8 mouse cellular contexts compared by ENCODE assay signal in genomic region chr2:164071437-164071820, GRCm38 (mm10). TPM values are rescaled to one million over a fixed set of nuclear protein-coding genes. Genes with fewer than 3 reads are reported as not detected.
DNase-seq lines count a peak whose midpoint lies in the region; ATAC-seq and TF ChIP-seq lines count a peak whose summit lies in the region.
"Not testable (repeated sequence)": the region's sequence is repeated elsewhere in the genome, so short reads cannot be mapped to it uniquely, and the experiment has no call there.

No protein-coding gene starts in this region.

- ATAC-seq in forebrain, embryonic 12.5 days (ENCODE audit: low FRiP score); heart, embryonic 14.5 days (ENCODE audit: insufficient number of reproducible peaks, insufficient read depth, low FRiP score, low read depth); limb, embryonic 13.5 days (ENCODE audit: low FRiP score, low read depth); lung, postnatal 0 days: not testable (repeated sequence)
- ATAC-seq in intestine, embryonic 15.5 days = peak; percentile 0; the same call in 1 of the 2 replicates
- 0 out of 2 replicates have a peak, but pooled peaks have one; percentile 5 for ATAC-seq in neural tube, embryonic 11.5 days (ENCODE audit: insufficient read depth, low FRiP score, low TSS enrichment)

- not testable (repeated sequence) for TF ChIP-seq CTCF in lung, postnatal 0 days (IDR thresholded peaks at IDR 0.05); thymus, adult 2 months (IDR thresholded peaks at IDR 0.05; ENCODE audit: borderline replicate concordance, control insufficient read depth, extremely low read depth, insufficient read depth, low read length, poor library complexity)

- 0 out of 2 replicates have a peak overlapping the region, but pooled peaks have one; percentile 17 for H3K4me3 ChIP-seq in brown adipose tissue, adult 24 weeks (ENCODE audit: insufficient read depth, low read depth, low read length)
- H3K4me3 ChIP-seq in forebrain, embryonic 12.5 days (replicated peaks) = peak overlapping the region; percentile 98
- H3K4me3 ChIP-seq in heart, embryonic 14.5 days (ENCODE audit: control insufficient read depth in 1 of 2, insufficient read depth in 1 of 2, low read depth in 1 of 2, low read length in 2 of 2) = peak overlapping the region; percentile 13 to 97; a peak in 3 of 4 replicates
- H3K4me3 ChIP-seq in intestine, embryonic 15.5 days (replicated peaks); lung, postnatal 0 days (ENCODE audit: low read depth, low read length); neural tube, embryonic 11.5 days (ENCODE audit: low read depth, low read length): not testable (repeated sequence)
- peak overlapping the region; percentile 95 for H3K4me3 ChIP-seq in limb, embryonic 13.5 days
- H3K4me3 ChIP-seq in thymus, adult 2 months (ENCODE audit: control insufficient read depth, insufficient read depth, low read length) = peak overlapping the region; percentile 64

- not testable (repeated sequence) for H3K36me3 ChIP-seq in forebrain, embryonic 12.5 days (replicated peaks); intestine, embryonic 15.5 days; limb, embryonic 13.5 days; lung, postnatal 0 days (ENCODE audit: insufficient read depth, low read length); neural tube, embryonic 11.5 days (ENCODE audit: control insufficient read depth, insufficient read depth, low read length); thymus, adult 2 months (ENCODE audit: control insufficient read depth, insufficient read depth, low read length)
- peaks cover 11% of the 10 kb centered on the region for H3K36me3 ChIP-seq in heart, embryonic 14.5 days (ENCODE audit: control insufficient read depth, insufficient read depth, low read length)

- peaks cover 14% of the 10 kb centered on the region for H3K4me1 ChIP-seq in brown adipose tissue, adult 24 weeks (ENCODE audit: control insufficient read depth, insufficient read depth, insufficient read length, low read length)
- H3K4me1 ChIP-seq in forebrain, embryonic 12.5 days = peaks cover 28% of the 10 kb centered on the region
- peaks cover 8 to 24% of the 10 kb centered on the region in 2 experiments for H3K4me1 ChIP-seq in heart, embryonic 14.5 days (ENCODE audit: control insufficient read depth in 2 of 2, insufficient read depth in 2 of 2, low read length in 2 of 2)
- H3K4me1 ChIP-seq in intestine, embryonic 15.5 days (replicated peaks) = peaks cover 16% of the 10 kb centered on the region; the same call in 1 of the 2 replicates
- H3K4me1 ChIP-seq in limb, embryonic 13.5 days = peaks cover 39% of the 10 kb centered on the region
- peaks cover 22% of the 10 kb centered on the region; the same call in 1 of the 2 replicates for H3K4me1 ChIP-seq in lung, postnatal 0 days (ENCODE audit: insufficient read depth, low read depth, low read length)
- H3K4me1 ChIP-seq in neural tube, embryonic 11.5 days (ENCODE audit: control insufficient read depth, insufficient read depth, low read length) = peaks cover 12% of the 10 kb centered on the region
- H3K4me1 ChIP-seq in thymus, adult 2 months (replicated peaks; ENCODE audit: control insufficient read depth, insufficient read depth, low read length) = peaks cover 13% of the 10 kb centered on the region

- DNase-seq in lung, postnatal 0 days (ENCODE audit: low spot score); neural tube, embryonic 11.5 days (ENCODE audit: low spot score); thymus, adult 2 months: not testable (repeated sequence)

- not testable (repeated sequence) for H3K9me3 ChIP-seq in forebrain, embryonic 12.5 days; heart, embryonic 14.5 days (ENCODE audit: control insufficient read depth, low read length); intestine, embryonic 15.5 days; limb, embryonic 13.5 days; lung, postnatal 0 days (ENCODE audit: low read length); neural tube, embryonic 11.5 days (ENCODE audit: control insufficient read depth, low read length)

- H3K4me2 ChIP-seq in forebrain, embryonic 12.5 days = peak overlapping the region; percentile 91
- H3K4me2 ChIP-seq in heart, embryonic 14.5 days (ENCODE audit: low read length) = peak overlapping the region; percentile 93
- peak overlapping the region; percentile 89 for H3K4me2 ChIP-seq in intestine, embryonic 15.5 days (replicated peaks)
- peak overlapping the region; percentile 90 for H3K4me2 ChIP-seq in limb, embryonic 13.5 days (replicated peaks)
- H3K4me2 ChIP-seq in lung, postnatal 0 days (replicated peaks; ENCODE audit: low read depth, low read length) = peak overlapping the region; percentile 88; the same call in 1 of the 2 replicates
- peak overlapping the region; percentile 76; the same call in 1 of the 2 replicates for H3K4me2 ChIP-seq in neural tube, embryonic 11.5 days (ENCODE audit: low read depth)

- not testable (repeated sequence) for H3K27me3 ChIP-seq in forebrain, embryonic 12.5 days; heart, embryonic 14.5 days (ENCODE audit: control insufficient read depth, insufficient read depth, low read length); intestine, embryonic 15.5 days (replicated peaks); limb, embryonic 13.5 days; lung, postnatal 0 days (replicated peaks; ENCODE audit: insufficient read depth, low read length); neural tube, embryonic 11.5 days (ENCODE audit: control insufficient read depth, insufficient read depth, low read length); thymus, adult 2 months (ENCODE audit: control insufficient read depth, insufficient read depth, low read length)

- not testable (repeated sequence) for TF ChIP-seq POLR2A in thymus, adult 2 months (IDR thresholded peaks at IDR 0.05; ENCODE audit: control insufficient read depth, extremely low read depth, insufficient read depth, low read length, poor library complexity)

- TF ChIP-seq EP300 in lung, postnatal 0 days (IDR thresholded peaks at IDR 0.05) = not testable (repeated sequence)

- 80% methylated on average over 11 of the region's 11 CpGs for whole genome bisulfite sequencing in forebrain, embryonic 12.5 days
- 77% methylated on average over 11 of the region's 11 CpGs for WGBS in heart, embryonic 14.5 days
- WGBS in intestine, embryonic 15.5 days = 76% methylated on average over 11 of the region's 11 CpGs
- 76% methylated on average over 11 of the region's 11 CpGs for WGBS in limb, embryonic 13.5 days
- WGBS in lung, postnatal 0 days = 76% methylated on average over 11 of the region's 11 CpGs
- WGBS in neural tube, embryonic 11.5 days = 76% methylated on average over 11 of the region's 11 CpGs
- WGBS in thymus, adult 2 months = 81% methylated on average over 11 of the region's 11 CpGs

- 0 out of 2 replicates have a peak overlapping the region, but pooled peaks have one; percentile 88 for H3K9ac ChIP-seq in forebrain, embryonic 12.5 days
- H3K9ac ChIP-seq in heart, embryonic 14.5 days (ENCODE audit: low read length); limb, embryonic 13.5 days; lung, postnatal 0 days (replicated peaks; ENCODE audit: low read depth); neural tube, embryonic 11.5 days (ENCODE audit: low read length): not testable (repeated sequence)
- H3K9ac ChIP-seq in intestine, embryonic 15.5 days = 0 out of 2 replicates have a peak overlapping the region, but pooled peaks have one; percentile 94

- H3K27ac ChIP-seq in brown adipose tissue, adult 24 weeks (replicated peaks; ENCODE audit: low read depth, low read length) = peak overlapping the region; percentile 37; the same call in 1 of the 2 replicates
- H3K27ac ChIP-seq in forebrain, embryonic 12.5 days = 0 out of 2 replicates have a peak overlapping the region, but pooled peaks have one; percentile 86
- H3K27ac ChIP-seq in heart, embryonic 14.5 days (replicated peaks in 1 of 2; ENCODE audit: control insufficient read depth in 1 of 2, insufficient read depth in 1 of 2, low read depth in 2 of 2, low read length in 2 of 2) = peak overlapping the region; percentile 46 to 73; a peak in 2 of 4 replicates
- H3K27ac ChIP-seq in intestine, embryonic 15.5 days; neural tube, embryonic 11.5 days (ENCODE audit: low read depth, low read length): not testable (repeated sequence)
- peak overlapping the region; percentile 89; the same call in 1 of the 2 replicates for H3K27ac ChIP-seq in limb, embryonic 13.5 days
- peak overlapping the region; percentile 59; the same call in 1 of the 2 replicates for H3K27ac ChIP-seq in lung, postnatal 0 days (ENCODE audit: low read length)
- H3K27ac ChIP-seq in thymus, adult 2 months (ENCODE audit: control insufficient read depth, insufficient read depth, low read length) = peak overlapping the region; percentile 13; the same call in 1 of the 2 replicates

RNA-seq across cellular contexts. Expression of gene Tomm34, which starts 0.5 kb away (rescaled TPM):
- polyA plus RNA-seq in brown adipose tissue, adult 24 weeks (2012; ENCODE audit: insufficient read depth, insufficient read length, missing spikeins) = 16.4 and 21.0 TPM in 2 replicates
- polyA plus RNA-seq in forebrain, embryonic 12.5 days (2016; fragmentation: Nextera tagmentation; extraction: Ambion mirVana) = 50.2 TPM in 2 replicates
- polyA plus RNA-seq in heart, embryonic 14.5 days (2014; fragmentation: Nextera tagmentation; extraction: Ambion mirVana) = 55.5 and 60.7 TPM in 2 replicates
- polyA plus RNA-seq in intestine, embryonic 15.5 days (2015; fragmentation: Nextera tagmentation; extraction: Ambion mirVana) = 52.8 and 55.4 TPM in 2 replicates
- polyA plus RNA-seq in limb, embryonic 13.5 days (2015; fragmentation: Nextera tagmentation; extraction: Ambion mirVana) = 57.8 and 61.7 TPM in 2 replicates
- polyA plus RNA-seq in lung, postnatal 0 days (2015; fragmentation: Nextera tagmentation; extraction: Ambion mirVana) = 27.2 and 30.3 TPM in 2 replicates
- polyA plus RNA-seq in neural tube, embryonic 11.5 days (2014; fragmentation: Nextera tagmentation; extraction: Ambion mirVana) = 50.5 and 51.2 TPM in 2 replicates
- polyA plus RNA-seq in thymus, adult 2 months (2012; rRNA removed) = 83.7 and 93.8 TPM in 2 replicates

RNA-seq across cellular contexts. Expression of gene Stk4, which starts 1.3 kb away (rescaled TPM):
- polyA plus RNA-seq in brown adipose tissue, adult 24 weeks (2012; ENCODE audit: insufficient read depth, insufficient read length, missing spikeins) = 16.8 and 17.8 TPM in 2 replicates
- polyA plus RNA-seq in forebrain, embryonic 12.5 days (2016; fragmentation: Nextera tagmentation; extraction: Ambion mirVana) = 37.3 and 42.8 TPM in 2 replicates
- 14.9 and 19.5 TPM in 2 replicates for polyA plus RNA-seq in heart, embryonic 14.5 days (2014; fragmentation: Nextera tagmentation; extraction: Ambion mirVana)
- polyA plus RNA-seq in intestine, embryonic 15.5 days (2015; fragmentation: Nextera tagmentation; extraction: Ambion mirVana) = 18.0 and 19.9 TPM in 2 replicates
- polyA plus RNA-seq in limb, embryonic 13.5 days (2015; fragmentation: Nextera tagmentation; extraction: Ambion mirVana) = 17.5 and 20.1 TPM in 2 replicates
- 26.3 and 27.0 TPM in 2 replicates for polyA plus RNA-seq in lung, postnatal 0 days (2015; fragmentation: Nextera tagmentation; extraction: Ambion mirVana)
- polyA plus RNA-seq in neural tube, embryonic 11.5 days (2014; fragmentation: Nextera tagmentation; extraction: Ambion mirVana) = 34.5 and 34.8 TPM in 2 replicates
- polyA plus RNA-seq in thymus, adult 2 months (2012; rRNA removed) = 85.1 and 90.1 TPM in 2 replicates

RNA-seq across cellular contexts. Expression of gene Pabpc1l, which starts 46.2 kb away (rescaled TPM):
- not detected in 2 replicates for polyA plus RNA-seq in brown adipose tissue, adult 24 weeks (2012; ENCODE audit: insufficient read depth, insufficient read length, missing spikeins)
- 1.2 and 1.8 TPM in 2 replicates for polyA plus RNA-seq in forebrain, embryonic 12.5 days (2016; fragmentation: Nextera tagmentation; extraction: Ambion mirVana)
- polyA plus RNA-seq in heart, embryonic 14.5 days (2014; fragmentation: Nextera tagmentation; extraction: Ambion mirVana) = 0.81 and 1.2 TPM in 2 replicates
- polyA plus RNA-seq in intestine, embryonic 15.5 days (2015; fragmentation: Nextera tagmentation; extraction: Ambion mirVana) = 0.82 and 1.3 TPM in 2 replicates
- polyA plus RNA-seq in limb, embryonic 13.5 days (2015; fragmentation: Nextera tagmentation; extraction: Ambion mirVana) = 3.2 and 3.7 TPM in 2 replicates
- 0.36 and 0.60 TPM in 2 replicates for polyA plus RNA-seq in lung, postnatal 0 days (2015; fragmentation: Nextera tagmentation; extraction: Ambion mirVana)
- 1.5 and 1.6 TPM in 2 replicates for polyA plus RNA-seq in neural tube, embryonic 11.5 days (2014; fragmentation: Nextera tagmentation; extraction: Ambion mirVana)
- 0.51 and 0.97 TPM in 2 replicates for polyA plus RNA-seq in thymus, adult 2 months (2012; rRNA removed)
